Mouse (Mus musculus): ENCODE results near the gene Olfr972.

DNA sequence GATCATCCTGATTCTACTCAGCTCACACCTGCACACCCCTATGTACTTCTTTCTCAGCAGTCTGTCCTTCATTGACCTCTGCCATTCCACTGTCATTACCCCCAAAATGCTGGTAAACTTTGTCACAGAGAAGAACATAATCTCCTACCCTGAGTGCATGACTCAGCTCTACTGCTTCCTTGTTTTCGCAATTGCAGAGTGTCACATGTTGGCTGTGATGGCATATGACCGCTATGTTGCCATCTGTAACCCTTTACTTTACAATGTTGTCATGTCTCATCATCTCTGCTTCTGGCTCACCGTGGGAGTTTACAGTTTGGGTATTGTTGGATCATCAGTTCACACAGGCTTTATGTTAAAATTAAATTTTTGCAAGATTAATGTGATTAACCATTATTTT, 43.7 kb downstream of the Olfr972 start:
- TF ChIP-seq TAL1 (IDR thresholded peaks at IDR 0.05; ENCODE audit: low read length), result no peak
- TF ChIP-seq GATA1 (IDR thresholded peaks at IDR 0.05; ENCODE audit: low read length), result no peak

Measured in erythroblast, embryonic 14.5 days (primary cell).